Mouse (Mus musculus) erythroblast, embryonic 14.5 days (primary cell): Measurements from ENCODE around the gene Ptges3l. TPM values are rescaled to one million over a fixed set of nuclear protein-coding genes. Genes with fewer than 3 reads are reported as not detected.
"Not testable (repeated sequence)": the region's sequence is repeated elsewhere in the genome, so short reads cannot be mapped to it uniquely, and the experiment has no call there.

ENCODE experiments used
- H3K27me3 ChIP-seq: 2 replicates; pipeline ENCODE4 v1.6.1; 2012; ENCODE audit warnings: inconsistent platforms; ENCODE audit not compliant: control insufficient read depth
- H3K36me3 ChIP-seq: 2 replicates; pipeline ENCODE4 v1.6.1; 2012; ENCODE audit warnings: mild to moderate bottlenecking, inconsistent platforms; ENCODE audit not compliant: control insufficient read depth
- H3K4me1 ChIP-seq: 2 replicates; pipeline ENCODE4 v1.6.1; 2012; ENCODE audit warnings: inconsistent platforms; ENCODE audit not compliant: control insufficient read depth
- H3K4me3 ChIP-seq: replicated peaks from 2 replicates; pipeline ENCODE3; 2012; ENCODE audit warnings: moderate library complexity, mild to moderate bottlenecking, inconsistent platforms
- H3K9me3 ChIP-seq: 2 replicates; pipeline ENCODE4 v1.6.1; 2012; ENCODE audit warnings: low read length, inconsistent platforms, mixed read lengths; ENCODE audit not compliant: control insufficient read depth
- GATA1 ChIP-seq: IDR thresholded peaks from 2 replicates; pipeline ENCODE4 v1.6.1; 2012; ENCODE audit warnings: low read length, inconsistent platforms, mixed read lengths
- TAL1 ChIP-seq: IDR thresholded peaks from 3 replicates; pipeline ENCODE4 v1.6.1; 2012; ENCODE audit warnings: low read length, inconsistent platforms, mixed read lengths
- polyA plus RNA-seq: library from polyadenylated mRNA; stranded (reverse); fragments of >175 nt; gene quantifications from 2 replicates; pipeline ENCODE4 v1.2.3, GENCODE M21; 2012

The Ptges3l gene
- polyA plus RNA-seq, 1 experiment = not detected

- Histone ChIP-seq H3K36me3 (peaks cover 43% of the 10 kb centered on the region), H3K4me1 (peaks cover 68% of the 10 kb centered on the region), H3K9me3 (no peaks in the 10 kb centered on the region), H3K27me3 (no peaks in the 10 kb centered on the region), H3K4me3 (peak within 1 kb of the TSS; percentile 88)
- TF ChIP-seq GATA1 = no peak
- no peak for TF ChIP-seq TAL1
Observed at GRCm38 (mm10) chr11:101448274-101448746, 23.2 kb upstream of the Ptges3l start, which contains the start of gene Ifi35. Ifi35 (plus strand) TSS chr11:101448407.

GRCm38 (mm10) chr11:101447786-101448185, 22.7 kb upstream of the Ptges3l start:
- Histone ChIP-seq H3K9me3 (no peaks in the 10 kb centered on the region), H3K4me1 (peaks cover 73% of the 10 kb centered on the region), H3K36me3 (peaks cover 48% of the 10 kb centered on the region), H3K4me3 (peak overlapping the region; percentile 88), H3K27me3 (no peaks in the 10 kb centered on the region)
- no peak for TF ChIP-seq GATA1

DNA sequence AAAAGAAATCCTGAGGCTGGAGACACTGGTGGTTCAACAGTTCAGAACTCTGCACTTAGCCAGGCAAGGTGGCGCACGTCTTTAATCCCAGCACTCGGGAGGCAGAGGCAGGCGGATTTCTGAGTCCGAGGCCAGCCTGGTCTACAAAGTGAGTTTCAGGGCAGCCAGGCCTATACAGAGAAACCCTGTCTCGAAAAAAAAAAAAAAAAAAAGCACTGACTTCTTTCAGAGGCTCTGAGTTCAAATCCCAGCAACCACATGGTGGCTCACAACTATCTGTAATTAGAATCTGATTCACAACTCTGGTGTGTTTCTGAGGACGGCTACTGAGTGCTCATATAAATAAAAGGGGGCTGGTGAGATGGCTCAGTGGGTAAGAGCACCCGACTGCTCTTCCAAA, 21.7 kb upstream of the Ptges3l start:
- not testable (repeated sequence) for H3K27me3 ChIP-seq, H3K9me3 ChIP-seq, H3K4me3 ChIP-seq
- Histone ChIP-seq H3K4me1 (peaks cover 69% of the 10 kb centered on the region), H3K36me3 (peaks cover 44% of the 10 kb centered on the region)

GRCm38 (mm10) chr11:101446319-101446718, 21.2 kb upstream of the Ptges3l start:
- H3K9me3 ChIP-seq = no peaks in the 10 kb centered on the region
- no peaks in the 10 kb centered on the region for H3K27me3 ChIP-seq
- TF ChIP-seq GATA1 (no peak), TAL1 (no peak)
- peaks cover 39% of the 10 kb centered on the region for H3K36me3 ChIP-seq
- no peak overlapping the region for H3K4me3 ChIP-seq
- peaks cover 65% of the 10 kb centered on the region for H3K4me1 ChIP-seq

DNA sequence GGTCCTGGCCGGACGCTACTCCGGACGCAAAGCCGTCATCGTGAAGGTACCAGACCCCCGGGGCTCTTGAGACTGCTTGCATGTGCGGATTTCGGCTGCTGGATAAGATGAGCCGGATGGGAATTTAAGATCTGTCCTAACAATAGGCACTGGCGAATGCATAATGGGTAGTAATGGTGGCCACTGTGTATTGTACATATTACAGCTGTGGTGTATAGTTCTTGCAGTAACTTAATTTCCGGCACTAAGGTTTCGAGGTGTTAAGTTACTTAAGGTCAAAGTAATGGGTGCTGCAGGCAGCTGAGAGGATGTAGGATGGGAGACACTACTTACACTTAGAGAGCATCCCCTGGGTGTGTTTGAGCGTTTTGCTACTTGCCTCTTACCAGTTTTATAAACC, 17.6 kb upstream of the Ptges3l start:
- TF ChIP-seq GATA1 = no peak
- no peak for TF ChIP-seq TAL1
- Histone ChIP-seq H3K36me3 (peaks cover 35% of the 10 kb centered on the region), H3K9me3 (no peaks in the 10 kb centered on the region), H3K4me3 (peak overlapping the region; percentile 73), H3K4me1 (peaks cover 40% of the 10 kb centered on the region), H3K27me3 (no peaks in the 10 kb centered on the region)

- H3K9me3 ChIP-seq = no peaks in the 10 kb centered on the region
- TF ChIP-seq TAL1 (no peak), GATA1 (no peak)
- H3K4me3 ChIP-seq = peak within 1 kb of the TSS; percentile 73
- no peaks in the 10 kb centered on the region for H3K27me3 ChIP-seq
- H3K4me1 ChIP-seq = peaks cover 35% of the 10 kb centered on the region
- H3K36me3 ChIP-seq = peaks cover 35% of the 10 kb centered on the region
Observed at GRCm38 (mm10) chr11:101442127-101442693, 17.1 kb upstream of the Ptges3l start, which contains the start of gene Rpl27. Rpl27 (plus strand) TSS chr11:101442298.

DNA sequence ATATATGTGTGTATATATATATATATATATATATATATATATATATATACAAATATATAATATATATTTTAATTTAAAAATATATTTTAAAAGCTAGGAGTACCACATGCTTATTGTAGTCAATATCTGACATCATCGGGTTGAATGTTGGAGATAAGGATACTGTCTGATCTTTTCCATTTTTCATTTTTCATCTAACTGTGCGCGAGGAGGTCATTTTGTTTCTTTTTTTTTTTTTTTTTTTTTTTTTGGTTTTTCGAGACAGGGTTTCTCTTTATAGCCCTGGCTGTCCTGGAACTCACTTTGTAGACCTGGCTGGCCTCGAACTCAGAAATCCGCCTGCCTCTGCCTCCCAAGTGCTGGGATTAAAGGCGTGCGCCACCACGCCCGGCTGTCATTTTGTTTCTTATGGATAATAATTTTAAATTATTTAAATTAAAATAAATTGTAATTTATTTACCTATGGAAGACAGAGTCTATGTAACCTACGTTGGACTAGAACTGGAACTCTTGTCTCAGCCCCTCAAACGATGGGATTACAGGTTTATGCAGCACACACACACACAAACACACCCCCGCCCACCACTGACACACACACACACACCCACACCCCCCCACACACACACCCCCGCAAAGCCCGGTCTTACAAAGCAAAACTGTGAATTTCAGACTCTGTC, 16.5 kb upstream of the Ptges3l start:
- H3K9me3 ChIP-seq, H3K27me3 ChIP-seq: not testable (repeated sequence)
- Histone ChIP-seq H3K36me3 (peaks cover 35% of the 10 kb centered on the region), H3K4me3 (peak overlapping the region; percentile 73), H3K4me1 (peaks cover 35% of the 10 kb centered on the region)

GRCm38 (mm10) chr11:101438006-101438405, 12.9 kb upstream of the Ptges3l start:
- H3K9me3 ChIP-seq, H3K4me3 ChIP-seq, H3K27me3 ChIP-seq: not testable (repeated sequence)
- peaks cover 31% of the 10 kb centered on the region for H3K36me3 ChIP-seq
- H3K4me1 ChIP-seq = peaks cover 13% of the 10 kb centered on the region

DNA sequence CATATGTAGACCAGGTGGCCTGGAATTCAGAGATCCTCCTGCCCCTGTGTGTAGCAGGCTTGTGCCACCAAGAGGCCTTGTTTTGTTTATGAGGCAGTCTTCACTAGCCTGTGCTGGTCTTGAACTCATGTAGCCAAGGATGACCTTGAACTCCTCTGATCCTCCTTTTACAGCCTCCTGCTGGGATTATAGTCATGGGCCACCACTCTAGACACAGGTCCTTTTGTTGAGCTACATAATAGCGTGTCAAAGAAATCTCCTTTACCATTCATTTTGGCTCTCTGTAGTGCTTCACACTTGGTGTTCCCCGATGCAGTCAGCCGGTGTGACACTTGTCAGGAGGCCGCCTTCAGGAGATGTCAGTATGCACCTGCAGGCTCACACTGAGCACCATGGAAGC, 11.8 kb upstream of the Ptges3l start:
- TF ChIP-seq TAL1 (no peak), GATA1 (no peak)
- Histone ChIP-seq H3K27me3 (no peaks in the 10 kb centered on the region), H3K4me3 (no peak overlapping the region), H3K36me3 (peaks cover 33% of the 10 kb centered on the region), H3K4me1 (peaks cover 8% of the 10 kb centered on the region), H3K9me3 (no peaks in the 10 kb centered on the region)

DNA sequence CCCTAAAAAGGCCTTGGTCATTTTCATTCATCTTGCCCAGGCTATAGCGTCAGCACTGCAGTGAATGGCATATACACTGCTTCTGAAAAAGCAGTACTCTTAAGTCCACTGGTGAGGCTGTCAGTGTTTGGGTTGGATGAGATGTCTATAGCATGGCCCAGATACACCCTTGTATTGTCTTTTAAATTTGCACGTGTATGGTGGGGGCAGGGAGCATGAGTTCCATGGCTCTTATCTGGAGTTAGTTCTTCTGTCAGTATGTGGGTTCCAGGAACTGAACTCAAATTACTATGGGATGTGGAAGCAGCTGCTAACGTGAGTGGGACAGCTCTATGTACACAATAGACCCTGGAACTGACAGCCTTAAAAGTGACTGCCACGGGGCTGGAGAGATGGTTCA, 10.7 kb upstream of the Ptges3l start:
- TF ChIP-seq TAL1 (no peak), GATA1 (no peak)
- Histone ChIP-seq H3K36me3 (peaks cover 44% of the 10 kb centered on the region), H3K4me1 (peaks cover 7% of the 10 kb centered on the region), H3K9me3 (no peaks in the 10 kb centered on the region), H3K27me3 (no peaks in the 10 kb centered on the region), H3K4me3 (no peak overlapping the region)
